Mouse (Mus musculus) heart, embryonic 16.5 days (tissue): ENCODE results near the gene Nat10. TPM values are rescaled to one million over a fixed set of nuclear protein-coding genes. Genes with fewer than 3 reads are reported as not detected.

ENCODE experiments used
- ATAC-seq: fragments of 200-750 bp; cut with Nextera tagmentation; replicated peaks from 2 replicates; pipeline ENCODE4 v1.8.0; 2017; ENCODE audit warnings: moderate number of reproducible peaks; ENCODE audit not compliant: insufficient read depth, low FRiP score; ENCODE audit errors: extremely low read depth
- H3K27ac ChIP-seq: fragments of 300-500 bp; sonication (generic); 2 replicates; pipeline ENCODE4 v1.5.1; 2014; ENCODE audit warnings: mild to moderate bottlenecking, low read length, control low read depth, moderate library complexity
- H3K27me3 ChIP-seq: fragments of 300-500 bp; sonication (generic); 2 replicates; pipeline ENCODE4 v1.6.1; 2014; ENCODE audit warnings: low read length, mixed read lengths; ENCODE audit not compliant: control insufficient read depth, insufficient read depth
- H3K36me3 ChIP-seq: fragments of 300-500 bp; sonication (generic); 2 replicates; pipeline ENCODE4 v1.6.1; 2014; ENCODE audit not compliant: control insufficient read depth, insufficient read depth
- H3K4me1 ChIP-seq: fragments of 300-500 bp; sonication (generic); 2 replicates; pipeline ENCODE4 v1.6.1; 2014; ENCODE audit warnings: low read length, mixed read lengths; ENCODE audit not compliant: control insufficient read depth, insufficient read depth
- H3K4me2 ChIP-seq: fragments of 300-500 bp; sonication (generic); 2 replicates; pipeline ENCODE4 v1.6.1; 2014; ENCODE audit warnings: low read depth, mild to moderate bottlenecking, control low read depth, low read length
- H3K4me3 ChIP-seq: fragments of 300-500 bp; sonication (generic); 2 replicates; pipeline ENCODE4 v1.5.1; 2014; ENCODE audit warnings: mild to moderate bottlenecking, control low read depth, low read length
- H3K9ac ChIP-seq: fragments of 300-500 bp; sonication (generic); 2 replicates; pipeline ENCODE4 v1.6.1; 2014; ENCODE audit warnings: low read length, control low read depth
- H3K9me3 ChIP-seq: fragments of 300-500 bp; sonication (generic); replicated peaks from 2 replicates; pipeline ENCODE4 v1.6.1; 2016; ENCODE audit warnings: low read length; ENCODE audit not compliant: control insufficient read depth
- WGBS: fragments of 180-500 bp; shearing (Covaris S2); extraction: QIAGEN DNeasy Blood & Tissue Kit; methylation state at CpG from one replicate; pipeline ENCODE4 v1.1.7; 2014; 5-methylcytosine and 5-hydroxymethylcytosine counted together
- polyA plus RNA-seq: library from polyadenylated mRNA; unstranded; fragments of >200 nt; fragmentation: Nextera tagmentation; extraction: Ambion mirVana; gene quantifications from 2 replicates; pipeline ENCODE4 v1.2.1, GENCODE M21; 2015

The Nat10 gene
- polyA plus RNA-seq, 1 experiment from 2014 or later, result 16.5 TPM

DNA sequence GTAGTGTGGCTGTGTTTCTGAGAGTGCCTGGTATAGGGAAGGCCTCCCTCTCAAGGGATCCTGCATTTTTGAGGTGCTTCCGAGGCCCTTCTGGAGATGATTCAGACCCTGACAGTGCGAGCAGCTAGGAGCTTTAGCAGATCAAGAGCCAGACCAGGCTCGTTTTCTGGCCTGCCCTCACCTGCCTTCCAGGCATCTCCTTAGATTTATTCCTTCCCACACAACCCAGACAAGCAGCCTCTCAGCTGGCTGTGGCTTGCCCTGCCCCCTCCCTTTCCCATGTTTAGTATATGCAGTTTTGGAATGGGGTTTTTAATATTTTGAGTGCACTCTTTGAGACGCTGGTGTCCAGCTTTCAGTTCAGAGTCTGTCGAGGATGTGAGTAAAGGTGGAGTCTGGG, 70.2 kb downstream of the Nat10 start:
- Histone ChIP-seq H3K9me3 (no peaks in the 10 kb centered on the region), H3K27ac (peak overlapping the region; percentile 63), H3K4me1 (peaks cover 19% of the 10 kb centered on the region), H3K4me3 (no peak overlapping the region), H3K9ac (peak overlapping the region; percentile 28; the same call in 1 of the 2 replicates), H3K27me3 (no peaks in the 10 kb centered on the region), H3K36me3 (no peaks in the 10 kb centered on the region), H3K4me2 (no peak overlapping the region)
- 67% methylated on average over 5 of the region's 5 CpGs for WGBS
- no peak for ATAC-seq

DNA sequence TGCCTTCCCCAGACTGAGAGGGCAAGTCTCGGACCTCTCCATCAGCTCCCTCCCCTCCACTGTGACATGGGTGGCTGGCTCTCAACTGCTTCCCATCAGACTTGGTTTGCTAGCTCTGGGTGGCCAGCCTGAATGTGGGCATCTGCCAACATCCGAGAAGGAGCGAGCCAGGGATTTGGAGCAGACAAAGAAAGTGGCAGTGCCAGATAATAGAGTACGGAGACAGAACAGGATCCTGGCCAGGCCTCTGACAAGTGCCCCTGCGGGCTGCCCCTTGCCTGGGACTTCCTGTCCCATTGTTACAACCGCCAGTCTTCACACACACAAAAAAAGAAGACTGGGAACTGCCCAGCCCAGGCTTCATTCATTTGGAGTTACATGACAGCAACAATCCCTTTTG, 70.6 kb downstream of the Nat10 start:
- no peak overlapping the region for H3K4me2 ChIP-seq
- H3K9me3 ChIP-seq, result no peaks in the 10 kb centered on the region
- H3K27me3 ChIP-seq, result no peaks in the 10 kb centered on the region
- no peak overlapping the region for H3K4me3 ChIP-seq
- 40% methylated on average over 6 of the region's 6 CpGs for WGBS
- ATAC-seq, result peak; percentile 47; the same call in 1 of the 2 replicates
- no peaks in the 10 kb centered on the region for H3K36me3 ChIP-seq
- peak overlapping the region; percentile 63 for H3K27ac ChIP-seq
- H3K4me1 ChIP-seq, result peaks cover 23% of the 10 kb centered on the region
- peak overlapping the region; percentile 28; the same call in 1 of the 2 replicates for H3K9ac ChIP-seq

DNA sequence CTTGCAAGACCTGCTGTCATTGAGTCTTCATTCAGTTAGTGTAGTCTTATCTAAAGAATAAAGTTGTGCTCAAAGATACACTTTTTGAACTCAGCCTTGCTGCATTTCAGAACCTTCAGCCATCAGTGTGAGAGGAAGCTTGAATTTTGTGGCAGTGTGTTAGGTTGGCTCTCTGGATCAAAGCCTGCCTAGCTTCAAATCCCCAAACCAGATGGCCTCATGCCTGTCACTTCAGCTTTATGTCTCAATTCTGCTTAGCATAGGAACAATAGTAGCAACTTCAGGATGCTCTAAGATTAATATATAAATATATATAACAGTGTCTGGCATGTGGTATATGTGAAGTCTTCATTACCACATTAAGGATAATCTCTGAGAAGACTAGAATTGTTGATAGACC, 73.2 kb downstream of the Nat10 start:
- H3K4me1 ChIP-seq, result peaks cover 38% of the 10 kb centered on the region
- no peak overlapping the region for H3K27ac ChIP-seq
- H3K27me3 ChIP-seq, result no peaks in the 10 kb centered on the region
- H3K36me3 ChIP-seq, result no peaks in the 10 kb centered on the region
- H3K9ac ChIP-seq, result no peak overlapping the region
- ATAC-seq, result no peak
- no peaks in the 10 kb centered on the region for H3K9me3 ChIP-seq
- no peak overlapping the region for H3K4me3 ChIP-seq
- no peak overlapping the region for H3K4me2 ChIP-seq

DNA sequence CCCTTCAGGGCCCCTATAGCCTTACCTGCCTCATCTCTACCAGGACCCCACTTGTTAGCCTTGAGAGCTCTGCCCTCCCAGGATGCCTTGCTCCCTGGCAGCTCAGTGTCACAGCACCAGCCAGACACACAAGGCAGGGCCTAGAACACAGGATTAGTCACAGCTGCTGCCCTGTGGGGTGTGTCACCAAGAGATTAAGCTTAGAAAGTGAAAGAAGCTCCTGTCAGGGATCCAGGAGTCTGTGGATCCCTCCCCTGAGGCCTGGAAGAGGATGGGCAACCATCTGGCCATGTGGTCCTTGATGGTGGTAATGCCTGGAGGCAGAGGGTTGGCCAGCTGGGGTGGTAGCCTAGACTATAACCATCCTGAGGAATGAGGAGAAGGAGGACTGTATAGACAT, 73.9 kb downstream of the Nat10 start:
- Histone ChIP-seq H3K27me3 (no peaks in the 10 kb centered on the region), H3K9me3 (no peaks in the 10 kb centered on the region), H3K9ac (no peak overlapping the region), H3K27ac (no peak overlapping the region), H3K4me2 (no peak overlapping the region), H3K4me3 (no peak overlapping the region), H3K36me3 (no peaks in the 10 kb centered on the region), H3K4me1 (peaks cover 43% of the 10 kb centered on the region)
- ATAC-seq, result no peak

DNA sequence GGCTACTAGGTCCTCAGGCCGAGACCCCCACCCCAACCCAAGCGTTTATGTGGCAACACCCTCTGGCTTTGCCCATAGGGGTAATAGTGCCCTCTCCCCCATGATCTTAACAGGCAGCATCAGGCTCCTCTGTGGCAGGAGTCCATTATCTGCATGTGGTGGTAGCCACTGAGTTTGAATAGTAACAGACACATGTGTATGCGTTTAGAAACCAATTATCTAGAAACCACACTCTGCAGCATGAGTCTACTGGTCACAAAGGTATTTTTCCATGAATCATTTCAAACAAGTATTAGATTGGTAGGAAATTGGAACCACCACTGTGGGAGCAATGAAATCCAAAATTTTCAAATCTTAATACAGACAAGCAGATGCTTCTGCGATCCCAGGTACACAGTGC, 75.5 kb downstream of the Nat10 start:
- peak overlapping the region; percentile 79 for H3K27ac ChIP-seq

DNA sequence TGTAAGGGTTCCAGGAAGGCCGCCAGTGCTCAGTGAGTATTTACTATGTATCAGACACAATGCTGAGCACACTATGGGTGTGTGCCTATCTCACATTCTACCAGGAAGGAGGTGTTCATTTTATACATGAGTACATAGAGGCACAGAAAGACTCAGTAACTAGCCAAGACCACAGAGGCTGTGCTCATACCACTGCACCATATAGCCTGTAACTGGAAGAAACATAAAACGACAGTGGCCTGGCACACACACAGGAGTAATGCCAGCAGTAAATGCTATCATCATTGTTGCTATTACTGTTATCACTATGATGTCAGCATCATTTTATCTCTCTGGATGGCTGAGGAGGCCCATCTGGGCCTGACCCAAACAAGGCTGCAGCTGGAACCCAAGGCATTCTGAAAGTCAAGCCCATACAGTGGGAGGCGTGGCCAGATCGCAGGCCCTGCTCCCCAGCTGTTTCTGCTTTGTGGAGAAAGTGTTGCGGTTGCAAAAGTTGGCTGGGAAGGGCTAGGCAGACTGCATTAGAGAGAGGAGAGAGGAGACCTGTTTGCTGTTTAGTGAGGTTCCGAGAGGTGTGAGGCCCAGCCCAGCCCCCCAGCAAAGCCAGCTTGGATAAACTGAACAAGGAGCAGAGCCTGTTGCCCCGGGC, 76.0 kb downstream of the Nat10 start:
- ATAC-seq, result peak; percentile 37; the same call in 1 of the 2 replicates
- WGBS, result 48% methylated on average over 7 of the region's 7 CpGs
- Histone ChIP-seq H3K4me3 (no peak overlapping the region), H3K9me3 (no peaks in the 10 kb centered on the region), H3K27ac (peak overlapping the region; percentile 79), H3K9ac (peak overlapping the region; percentile 13; the same call in 1 of the 2 replicates), H3K27me3 (no peaks in the 10 kb centered on the region), H3K4me1 (peaks cover 29% of the 10 kb centered on the region), H3K36me3 (no peaks in the 10 kb centered on the region), H3K4me2 (no peak overlapping the region)

More for the DNA sequence above, 75.5 kb downstream of the Nat10 start:
- no peak overlapping the region for H3K4me3 ChIP-seq
- WGBS, result 86% methylated on average over 4 of the region's 4 CpGs
- ATAC-seq, result no peak
- peak overlapping the region; percentile 13; the same call in 1 of the 2 replicates for H3K9ac ChIP-seq
- peaks cover 34% of the 10 kb centered on the region for H3K4me1 ChIP-seq
- no peak overlapping the region for H3K4me2 ChIP-seq
- H3K9me3 ChIP-seq, result no peaks in the 10 kb centered on the region
- no peaks in the 10 kb centered on the region for H3K36me3 ChIP-seq
- no peaks in the 10 kb centered on the region for H3K27me3 ChIP-seq

DNA sequence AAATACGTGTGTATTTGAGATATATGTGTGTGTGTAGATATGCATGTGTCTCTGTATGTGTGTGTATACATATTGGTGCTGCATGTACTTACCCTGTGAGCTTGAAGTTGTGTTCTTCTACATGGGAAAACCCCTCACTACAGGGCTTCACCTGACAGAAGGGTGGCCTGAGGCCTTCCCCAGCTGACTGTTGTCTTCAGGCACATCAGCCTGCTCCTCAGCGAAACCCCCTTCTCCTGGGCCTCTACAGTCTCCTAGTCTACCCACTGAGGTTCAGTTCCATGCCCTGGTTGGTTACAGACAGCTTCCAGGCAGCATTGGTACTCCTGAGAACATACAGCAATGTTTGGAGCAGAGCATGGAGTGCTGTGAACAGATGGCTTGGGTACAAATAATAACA, 76.6 kb downstream of the Nat10 start:
- Histone ChIP-seq H3K4me2 (no peak overlapping the region), H3K9me3 (no peaks in the 10 kb centered on the region), H3K4me1 (peaks cover 28% of the 10 kb centered on the region), H3K36me3 (0 out of 2 replicates have a peak, but pooled peaks cover under 1% of the 10 kb centered on the region), H3K27ac (peak overlapping the region; percentile 67), H3K27me3 (no peaks in the 10 kb centered on the region), H3K4me3 (no peak overlapping the region), H3K9ac (no peak overlapping the region)
- whole genome bisulfite sequencing, result 77% methylated on average over 2 of the region's 2 CpGs
- no peak for ATAC-seq

DNA sequence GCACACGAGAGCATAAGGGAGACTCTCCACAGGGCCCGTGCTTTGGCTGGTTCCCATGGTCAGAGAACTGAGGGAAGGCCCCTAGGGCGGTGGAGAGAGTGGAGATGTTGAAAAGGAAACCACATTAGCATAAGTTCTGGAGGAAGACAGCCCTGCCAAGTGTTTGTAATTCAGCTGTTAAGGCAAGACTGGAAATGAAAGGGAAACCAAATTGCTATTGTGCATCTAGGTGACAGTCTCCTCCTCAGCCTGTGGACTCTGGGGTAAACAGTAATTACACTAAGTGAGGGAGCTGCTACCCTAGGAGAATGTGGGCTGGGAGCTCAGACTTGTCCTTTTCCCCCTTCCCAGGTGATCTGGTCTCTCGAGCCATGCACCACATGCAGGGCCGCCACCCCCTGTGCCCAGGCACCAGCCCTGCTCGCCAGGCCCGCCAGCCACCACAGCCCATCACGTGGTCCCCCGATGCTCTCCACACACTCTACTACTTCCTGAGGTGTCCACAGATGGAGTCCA, 78.1 kb downstream of the Nat10 start:
- peaks cover 29% of the 10 kb centered on the region for H3K4me1 ChIP-seq
- H3K27me3 ChIP-seq, result no peaks in the 10 kb centered on the region
- peak overlapping the region; percentile 24 for H3K4me2 ChIP-seq
- H3K9ac ChIP-seq, result no peak overlapping the region; the same call in 1 of the 2 replicates
- peak; percentile 10; the same call in 1 of the 2 replicates for ATAC-seq
- H3K27ac ChIP-seq, result peak overlapping the region; percentile 85
- WGBS, result 77% methylated on average over 9 of the region's 9 CpGs
- no peak overlapping the region for H3K4me3 ChIP-seq
- H3K36me3 ChIP-seq, result 0 out of 2 replicates have a peak, but pooled peaks cover 2% of the 10 kb centered on the region
- no peaks in the 10 kb centered on the region for H3K9me3 ChIP-seq

DNA sequence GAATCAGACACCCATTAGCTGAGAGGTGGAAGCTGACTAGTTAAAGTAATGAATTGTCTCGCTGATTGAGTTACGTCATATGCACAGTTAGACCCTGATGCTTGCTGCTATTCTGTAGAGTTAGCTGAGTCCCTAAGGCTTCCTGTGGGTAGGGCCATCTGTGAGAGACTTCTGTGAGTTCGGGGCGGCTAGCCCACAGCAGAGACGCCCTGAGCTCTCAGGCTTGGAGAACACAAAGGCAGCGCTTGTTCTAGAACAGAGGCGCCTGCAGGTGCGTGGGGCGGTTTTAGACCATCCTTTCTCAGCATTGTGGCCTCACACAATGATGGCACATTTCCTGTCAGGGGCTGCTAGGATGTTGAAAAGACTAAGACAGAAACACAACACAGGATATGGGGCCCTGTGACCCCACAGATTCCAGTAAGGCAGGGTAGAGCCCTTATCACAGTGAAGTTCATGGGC, 78.8 kb downstream of the Nat10 start:
- H3K4me2 ChIP-seq, result peak overlapping the region; percentile 24; the same call in 1 of the 2 replicates
- no peaks in the 10 kb centered on the region for H3K27me3 ChIP-seq
- no peaks in the 10 kb centered on the region for H3K9me3 ChIP-seq
- no peak overlapping the region for H3K4me3 ChIP-seq
- 0 out of 2 replicates have a peak, but pooled peaks cover 2% of the 10 kb centered on the region for H3K36me3 ChIP-seq
- ATAC-seq, result peak; percentile 65
- no peak overlapping the region for H3K9ac ChIP-seq
- peak overlapping the region; percentile 85 for H3K27ac ChIP-seq
- WGBS, result 70% methylated on average over 9 of the region's 9 CpGs
- peaks cover 33% of the 10 kb centered on the region for H3K4me1 ChIP-seq
